Mouse (Mus musculus) limb, embryonic 11.5 days (tissue): ENCODE measurements around the gene Unc5c. TPM values are rescaled to one million over a fixed set of nuclear protein-coding genes. Genes with fewer than 3 reads are reported as not detected.

Experiments used
- ATAC-seq: fragments of 200-750 bp; cut with Nextera tagmentation; 2 replicates; pipeline ENCODE4 v1.8.0; 2017; ENCODE audit warnings: low read depth; ENCODE audit not compliant: insufficient number of reproducible peaks, low FRiP score, low TSS enrichment
- DNase-seq: peaks from one replicate; pipeline ENCODE4 v3.0.0-alpha.2; 2015; ENCODE audit warnings: low spot score
- H3K27ac ChIP-seq: fragments of 300-500 bp; sonication (generic); replicated peaks from 2 replicates; pipeline ENCODE4 v1.5.1; 2014; ENCODE audit warnings: low read depth, mild to moderate bottlenecking, low read length
- H3K27me3 ChIP-seq: fragments of 300-500 bp; sonication (generic); 2 replicates; pipeline ENCODE4 v1.6.1; 2014; ENCODE audit warnings: mild to moderate bottlenecking, low read length, mixed read lengths; ENCODE audit not compliant: control insufficient read depth, insufficient read depth
- H3K36me3 ChIP-seq: fragments of 300-500 bp; sonication (generic); 2 replicates; pipeline ENCODE4 v1.6.1; 2014; ENCODE audit warnings: mild to moderate bottlenecking, low read length, moderate library complexity, mixed read lengths; ENCODE audit not compliant: control insufficient read depth, insufficient read depth
- H3K4me1 ChIP-seq: fragments of 300-500 bp; sonication (generic); 2 replicates; pipeline ENCODE4 v1.6.1; 2014; ENCODE audit warnings: low read length, mixed read lengths; ENCODE audit not compliant: control insufficient read depth, insufficient read depth
- H3K4me2 ChIP-seq: fragments of 300-500 bp; sonication (generic); 2 replicates; pipeline ENCODE4 v1.6.1; 2014; ENCODE audit warnings: low read depth, mild to moderate bottlenecking, moderate library complexity; ENCODE audit not compliant: severe bottlenecking
- H3K4me3 ChIP-seq: fragments of 300-500 bp; sonication (generic); 2 replicates; pipeline ENCODE4 v1.5.1; 2014; ENCODE audit warnings: low read depth, low read length
- H3K9ac ChIP-seq: fragments of 300-500 bp; sonication (generic); 2 replicates; pipeline ENCODE4 v1.6.1; 2014; ENCODE audit warnings: mild to moderate bottlenecking, low read length
- H3K9me3 ChIP-seq: fragments of 300-500 bp; sonication (generic); 2 replicates; pipeline ENCODE4 v1.6.1; 2016; ENCODE audit warnings: low read length; ENCODE audit not compliant: control insufficient read depth
- WGBS: fragments of 180-500 bp; shearing (Covaris S2); extraction: QIAGEN DNeasy Blood & Tissue Kit; methylation state at CpG from one replicate; pipeline ENCODE4 v1.1.7; 2014; 5-methylcytosine and 5-hydroxymethylcytosine counted together
- polyA plus RNA-seq: library from polyadenylated mRNA; unstranded; fragments of >200 nt; fragmentation: Nextera tagmentation; extraction: Ambion mirVana; gene quantifications from 2 replicates; pipeline ENCODE4 v1.2.1, GENCODE M21; 2014

Unc5c gene
- polyA plus RNA-seq, 1 experiment from 2014 or later = 17.2 TPM

- no peaks in the 10 kb centered on the region for H3K9me3 ChIP-seq
- no peak overlapping the region for H3K9ac ChIP-seq
- no peak overlapping the region for H3K4me3 ChIP-seq
- H3K27ac ChIP-seq = no peak overlapping the region
- WGBS = 72% methylated on average over 3 of the region's 3 CpGs
- ATAC-seq = no peak
- no peak for DNase-seq
- no peaks in the 10 kb centered on the region for H3K36me3 ChIP-seq
- H3K27me3 ChIP-seq = no peaks in the 10 kb centered on the region
- H3K4me2 ChIP-seq = no peak overlapping the region
- H3K4me1 ChIP-seq = no peaks in the 10 kb centered on the region
These were observed 406.8 kb downstream of the Unc5c start for GRCm38 (mm10) chr3:141871805-141872204.

- H3K36me3 ChIP-seq = no peaks in the 10 kb centered on the region
- H3K4me3 ChIP-seq = no peak overlapping the region
- H3K9ac ChIP-seq = no peak overlapping the region
- DNase-seq = no peak
- no peaks in the 10 kb centered on the region for H3K27me3 ChIP-seq
- H3K27ac ChIP-seq = no peak overlapping the region
- WGBS = 89% methylated on average over 10 of the region's 10 CpGs
- no peak overlapping the region for H3K4me2 ChIP-seq
- H3K9me3 ChIP-seq = no peaks in the 10 kb centered on the region
- no peaks in the 10 kb centered on the region for H3K4me1 ChIP-seq
- no peak for ATAC-seq
These were observed 407.5 kb downstream of the Unc5c start for GRCm38 (mm10) chr3:141872337-141873042.

GRCm38 (mm10) chr3:141882496-141882895 is 417.5 kb downstream of the Unc5c start:
- DNase-seq (no peak), ATAC-seq (no peak)
- Histone ChIP-seq H3K27ac (no peak overlapping the region), H3K27me3 (no peaks in the 10 kb centered on the region), H3K4me1 (no peaks in the 10 kb centered on the region), H3K9me3 (no peaks in the 10 kb centered on the region), H3K9ac (no peak overlapping the region), H3K36me3 (peaks cover 2% of the 10 kb centered on the region; the same call in 1 of the 2 replicates), H3K4me3 (no peak overlapping the region), H3K4me2 (no peak overlapping the region)
- WGBS = 67% methylated on average over 2 of the region's 2 CpGs

GRCm38 (mm10) chr3:141884190-141884589 is 419.2 kb downstream of the Unc5c start:
- Histone ChIP-seq H3K36me3 (peaks cover 2% of the 10 kb centered on the region; the same call in 1 of the 2 replicates), H3K9ac (no peak overlapping the region), H3K27ac (no peak overlapping the region), H3K4me2 (no peak overlapping the region), H3K4me1 (no peaks in the 10 kb centered on the region), H3K9me3 (no peaks in the 10 kb centered on the region), H3K27me3 (no peaks in the 10 kb centered on the region), H3K4me3 (no peak overlapping the region)
- 94% methylated on average over 5 of the region's 5 CpGs for WGBS
- ATAC-seq (no peak), DNase-seq (no peak)
